In genomic region chr2:153560664-153561541, GRCm38 (mm10) we compare ENCODE assay signal across 8 mouse cellular contexts. TPM values are rescaled to one million over a fixed set of nuclear protein-coding genes. Genes with fewer than 3 reads are reported as not detected.
DNase-seq lines count a peak whose midpoint lies in the region; ATAC-seq lines count a peak whose summit lies in the region.

No protein-coding gene starts in this region.

- H3K4me3 ChIP-seq in heart, embryonic 15.5 days, result peak overlapping the region; percentile 23
- peak overlapping the region; percentile 92 for H3K4me3 ChIP-seq in megakaryocyte, embryonic 14.5 days (replicated peaks)

- H3K4me1 ChIP-seq in heart, embryonic 15.5 days (replicated peaks), result peaks cover 37% of the 10 kb centered on the region
- H3K4me1 ChIP-seq in megakaryocyte, embryonic 14.5 days, result peaks cover 98% of the 10 kb centered on the region

- ATAC-seq in heart, embryonic 15.5 days (replicated peaks; ENCODE audit: insufficient number of reproducible peaks, insufficient read depth, low FRiP score, low read depth), result peak; percentile 91
- ATAC-seq in inflammation-experienced regulatory T-cells, adult 6 months, result no peak

- peak overlapping the region; percentile 60 for H3K4me2 ChIP-seq in heart, embryonic 15.5 days

- peak; percentile 55 to 65 for DNase-seq in layer of hippocampus, postnatal 10 days (ENCODE audit: low spot score in 2 of 2)
- no peak for DNase-seq in layer of hippocampus, postnatal 25 days (ENCODE audit: extremely low spot score in 1 of 2, low spot score in 1 of 2)
- DNase-seq in embryo, embryonic 11 days, result peak; percentile 50
- peak; percentile 28 to 49 for DNase-seq in left cerebral cortex, postnatal 14 days (ENCODE audit: low spot score in 2 of 2)
- peak; percentile 44 for DNase-seq in right cerebral cortex, postnatal 25 days

- H3K9ac ChIP-seq in heart, embryonic 15.5 days, result peak overlapping the region; percentile 43

- intact Hi-C loops in left cerebral cortex, postnatal 14 days (cut with DNase I), result no loop called here

- under 1% methylated on average over 21 of the region's 21 CpGs for WGBS in heart, embryonic 15.5 days

- H3K27me3 ChIP-seq in heart, embryonic 15.5 days, result no peaks in the 10 kb centered on the region
- H3K27me3 ChIP-seq in megakaryocyte, embryonic 14.5 days (replicated peaks), result no peaks in the 10 kb centered on the region

- H3K27ac ChIP-seq in heart, embryonic 15.5 days, result peak overlapping the region; percentile 98

- no peaks in the 10 kb centered on the region for H3K36me3 ChIP-seq in heart, embryonic 15.5 days
- no peaks in the 10 kb centered on the region for H3K36me3 ChIP-seq in megakaryocyte, embryonic 14.5 days (replicated peaks; ENCODE audit: low read length)

- H3K9me3 ChIP-seq in heart, embryonic 15.5 days (replicated peaks), result no peaks in the 10 kb centered on the region
- no peaks in the 10 kb centered on the region for H3K9me3 ChIP-seq in megakaryocyte, embryonic 14.5 days

RNA-seq across cellular contexts. Expression of gene Nol4l, which starts 31.1 kb away (rescaled TPM):
- total RNA-seq in layer of hippocampus, postnatal 10 days (2021), result 10 to 100 TPM; 65.4 to 66.8 TPM
- total RNA-seq in layer of hippocampus, postnatal 25 days (2021), result 10 to 100 TPM; 42.7 to 48.9 TPM
- polyA plus RNA-seq in heart, embryonic 15.5 days (2015; fragmentation: Nextera tagmentation; extraction: Ambion mirVana), result 6.9 and 10.9 TPM in 2 replicates
- 10 to 100 TPM; 44.8 to 46.8 TPM for total RNA-seq in left cerebral cortex, postnatal 14 days (2021)
- 10.6 and 40.8 TPM in 2 replicates for polyA plus RNA-seq in megakaryocyte, embryonic 14.5 days (2012; ENCODE audit: insufficient read depth, low replicate concordance)
- 1 to 10 TPM; 2.4 to 3.9 (median 2.4) TPM for polyA plus RNA-seq in inflammation-experienced regulatory T-cells, adult 6 months (2017; shearing (Covaris generic))

Comparison
In these comparisons a context has a peak if more than half of its experiments do, and no peak if none do; other contexts are left out.
1. DNase-seq: peak in layer of hippocampus, postnatal 10 days (2 of 2), embryo, embryonic 11 days (single experiment), left cerebral cortex, postnatal 14 days (2 of 2) and right cerebral cortex, postnatal 25 days (single experiment); none in layer of hippocampus, postnatal 25 days (0 of 2).